Mouse (Mus musculus) lung, postnatal 0 days (tissue): ENCODE results near the gene Zfp710.

ENCODE experiments used
- CTCF ChIP-seq: IDR thresholded peaks from 2 replicates; pipeline ENCODE4 v1.5.1; 2016; ENCODE audit warnings: antibody characterized with exemption, mild to moderate bottlenecking
- EP300 ChIP-seq: IDR thresholded peaks from 2 replicates; pipeline ENCODE4 v1.6.1; 2016; ENCODE audit warnings: antibody characterized with exemption, mild to moderate bottlenecking, control low read depth

- TF ChIP-seq CTCF (no peak; the same call in 1 of the 2 replicates), EP300 (no peak)
These were observed 33.2 kb downstream of the Zfp710 start for GRCm38 (mm10) chr7:80057781-80058180.
